ENCODE assay signal across 8 mouse cellular contexts in the genomic region with DNA sequence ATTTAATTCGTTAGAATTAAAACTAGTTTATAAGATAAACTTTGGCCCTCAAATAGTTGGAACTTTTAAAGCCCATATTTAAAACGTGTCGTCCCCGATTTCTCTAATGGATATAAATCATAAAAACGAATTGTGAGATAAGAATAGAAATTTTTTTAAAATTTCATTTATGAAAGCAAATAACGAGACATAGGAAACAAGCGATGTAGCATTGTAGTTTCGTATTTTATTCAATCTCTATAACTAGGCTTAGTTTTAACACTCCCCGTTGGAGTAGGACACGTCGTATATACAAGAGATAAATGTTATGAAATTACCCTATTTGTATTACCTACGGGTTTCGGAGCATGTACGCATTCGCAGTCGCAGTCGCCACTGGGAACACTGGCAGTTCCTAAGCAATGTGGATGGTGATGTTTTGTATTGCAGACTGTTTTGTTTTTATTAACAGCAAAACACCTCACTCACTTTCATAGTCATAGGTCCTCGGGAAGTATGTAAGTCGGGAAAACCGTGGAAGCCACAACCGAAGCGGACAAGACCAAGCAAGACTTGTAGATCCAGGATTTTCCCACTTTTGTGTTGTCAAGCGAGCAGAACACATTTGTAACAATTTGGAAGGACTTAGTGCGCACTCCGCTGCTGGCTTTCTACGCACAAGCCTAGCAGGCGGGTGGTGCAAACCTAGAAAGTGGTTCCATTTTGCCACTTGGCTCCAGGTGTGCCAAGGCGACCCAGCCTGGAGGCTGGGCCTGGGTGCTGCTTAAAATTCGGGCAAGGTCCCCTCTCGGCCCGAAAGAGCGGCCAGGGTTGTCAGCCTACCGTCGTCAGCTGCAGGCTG. TPM values are rescaled to one million over a fixed set of nuclear protein-coding genes. Genes with fewer than 3 reads are reported as not detected.
A peak's percentile ranks its signal among the peaks of the same experiment; 100 is the strongest.
DNase-seq lines count a peak whose midpoint lies in the region; ATAC-seq and TF ChIP-seq lines count a peak whose summit lies in the region.

No protein-coding gene starts in this region.

- no peak overlapping the region for H3K9ac ChIP-seq in embryonic facial prominence, embryonic 14.5 days (ENCODE audit: low read depth, low read length)
- H3K9ac ChIP-seq in intestine, embryonic 16.5 days (ENCODE audit: low read depth, low read length) = no peak overlapping the region
- no peak overlapping the region for H3K9ac ChIP-seq in neural tube, embryonic 14.5 days (replicated peaks; ENCODE audit: low read depth, low read length)

- TF ChIP-seq POLR2A in lung, adult 2 months (IDR thresholded peaks at IDR 0.05; ENCODE audit: borderline replicate concordance, extremely low read depth, low read depth, low read length) = no peak

- 8% methylated on average over 34 of the region's 34 CpGs for WGBS in lung, adult 2 months
- 5% methylated on average over 34 of the region's 34 CpGs for WGBS in embryonic facial prominence, embryonic 14.5 days
- 4% methylated on average over 34 of the region's 34 CpGs for WGBS in intestine, embryonic 16.5 days
- WGBS in neural tube, embryonic 14.5 days = 3% methylated on average over 34 of the region's 34 CpGs

- H3K36me3 ChIP-seq in embryonic facial prominence, embryonic 14.5 days (ENCODE audit: control insufficient read depth, insufficient read depth, low read length) = no peaks in the 10 kb centered on the region
- H3K36me3 ChIP-seq in intestine, embryonic 16.5 days (ENCODE audit: control insufficient read depth, insufficient read depth, low read length) = no peaks in the 10 kb centered on the region
- H3K36me3 ChIP-seq in neural tube, embryonic 14.5 days (ENCODE audit: control insufficient read depth, insufficient read depth, low read length) = no peaks in the 10 kb centered on the region

- H3K27ac ChIP-seq in embryonic facial prominence, embryonic 14.5 days (replicated peaks; ENCODE audit: low read depth, low read length) = no peak overlapping the region
- no peak overlapping the region for H3K27ac ChIP-seq in intestine, embryonic 16.5 days (ENCODE audit: low read length)
- no peak overlapping the region for H3K27ac ChIP-seq in neural tube, embryonic 14.5 days (ENCODE audit: low read depth, low read length)

- peak overlapping the region; percentile 65; the same call in 1 of the 2 replicates for H3K4me2 ChIP-seq in embryonic facial prominence, embryonic 14.5 days (ENCODE audit: low read depth, low read length)
- peak overlapping the region; percentile 51; the same call in 1 of the 2 replicates for H3K4me2 ChIP-seq in intestine, embryonic 16.5 days (ENCODE audit: low read depth, low read length)
- peak overlapping the region; percentile 65 for H3K4me2 ChIP-seq in neural tube, embryonic 14.5 days (ENCODE audit: low read depth, low read length)

- no peaks in the 10 kb centered on the region for H3K4me1 ChIP-seq in lung, adult 2 months (ENCODE audit: control insufficient read depth, insufficient read depth, low read length)
- peaks cover 6% of the 10 kb centered on the region; the same call in 1 of the 2 replicates for H3K4me1 ChIP-seq in embryonic facial prominence, embryonic 14.5 days (ENCODE audit: control insufficient read depth, insufficient read depth, low read length)
- H3K4me1 ChIP-seq in intestine, embryonic 16.5 days (ENCODE audit: control insufficient read depth, insufficient read depth, low read length) = peaks cover 20% of the 10 kb centered on the region
- H3K4me1 ChIP-seq in neural tube, embryonic 14.5 days (ENCODE audit: control insufficient read depth, insufficient read depth, low read length) = peaks cover 15% of the 10 kb centered on the region

- peaks cover 88% of the 10 kb centered on the region for H3K27me3 ChIP-seq in embryonic facial prominence, embryonic 14.5 days (replicated peaks; ENCODE audit: control insufficient read depth, insufficient read depth, low read length)
- H3K27me3 ChIP-seq in intestine, embryonic 16.5 days (replicated peaks; ENCODE audit: control insufficient read depth, insufficient read depth, low read length) = peaks cover 63% of the 10 kb centered on the region
- H3K27me3 ChIP-seq in neural tube, embryonic 14.5 days (ENCODE audit: control insufficient read depth, insufficient read depth, low read length) = peaks cover 44% of the 10 kb centered on the region

- no peak for ATAC-seq in embryonic facial prominence, embryonic 14.5 days (ENCODE audit: low read depth)
- ATAC-seq in intestine, embryonic 16.5 days = no peak
- no peak for ATAC-seq in neural tube, embryonic 14.5 days (ENCODE audit: low read depth)
- no peak for ATAC-seq in megakaryocyte-erythroid progenitor cell, adult 5-6 weeks (replicated peaks; ENCODE audit: low FRiP score, low TSS enrichment, poor library complexity, severe bottlenecking)

- TF ChIP-seq CTCF in lung, adult 2 months (IDR thresholded peaks at IDR 0.05; ENCODE audit: insufficient read depth, low read length) = no peak

- H3K4me3 ChIP-seq in lung, adult 2 months (replicated peaks; ENCODE audit: extremely low read depth, low read depth, low read length) = no peak overlapping the region
- H3K4me3 ChIP-seq in embryonic facial prominence, embryonic 14.5 days (ENCODE audit: low read depth, low read length) = peak overlapping the region; percentile 41
- H3K4me3 ChIP-seq in intestine, embryonic 16.5 days (ENCODE audit: low read length) = peak overlapping the region; percentile 38; the same call in 1 of the 2 replicates
- peak overlapping the region; percentile 30 for H3K4me3 ChIP-seq in neural tube, embryonic 14.5 days (ENCODE audit: low read depth, low read length)

- H3K9me3 ChIP-seq in embryonic facial prominence, embryonic 14.5 days (ENCODE audit: control insufficient read depth, low read length) = no peaks in the 10 kb centered on the region
- no peaks in the 10 kb centered on the region for H3K9me3 ChIP-seq in intestine, embryonic 16.5 days (ENCODE audit: control insufficient read depth, low read length)
- no peaks in the 10 kb centered on the region for H3K9me3 ChIP-seq in neural tube, embryonic 14.5 days (ENCODE audit: control insufficient read depth, low read length)

- peak; percentile 11 for DNase-seq in lung, adult 2 months
- no peak for DNase-seq in lung, postnatal 36 days
- no peak for DNase-seq in embryonic facial prominence, embryonic 14.5 days (ENCODE audit: low spot score)
- DNase-seq in gastrocnemius, postnatal 25 days = no peak
- no peak for DNase-seq in MN1 (ENCODE audit: low spot score)

RNA-seq across cellular contexts. Expression of a gene that starts 2.0 kb away (rescaled TPM):
- polyA plus RNA-seq in lung, adult 2 months (2012; rRNA removed) = 0.06 and 0.28 TPM in 2 replicates
- not detected in 2 replicates for polyA plus RNA-seq in embryonic facial prominence, embryonic 14.5 days (2014; fragmentation: Nextera tagmentation; extraction: Ambion mirVana)
- not detected in 2 replicates for polyA plus RNA-seq in intestine, embryonic 16.5 days (2015; fragmentation: Nextera tagmentation; extraction: Ambion mirVana)
- not detected in 2 replicates for polyA plus RNA-seq in neural tube, embryonic 14.5 days (2014; fragmentation: Nextera tagmentation; extraction: Ambion mirVana)
- total RNA-seq in megakaryocyte-erythroid progenitor cell, adult 5-6 weeks (2014; fragmentation: Nextera tagmentation) = not detected in 2 replicates
- not detected in 2 replicates for total RNA-seq in megakaryocyte-erythroid progenitor cell, adult 5-6 weeks (2017)
- not detected for total RNA-seq in gastrocnemius, postnatal 25 days (2021)

RNA-seq across cellular contexts. Expression of a gene that starts 23.5 kb away (rescaled TPM):
- 2.6 and 9.2 TPM in 2 replicates for polyA plus RNA-seq in lung, adult 2 months (2012; rRNA removed)
- polyA plus RNA-seq in embryonic facial prominence, embryonic 14.5 days (2014; fragmentation: Nextera tagmentation; extraction: Ambion mirVana) = 229 and 272 TPM in 2 replicates
- 316 and 355 TPM in 2 replicates for polyA plus RNA-seq in intestine, embryonic 16.5 days (2015; fragmentation: Nextera tagmentation; extraction: Ambion mirVana)
- polyA plus RNA-seq in neural tube, embryonic 14.5 days (2014; fragmentation: Nextera tagmentation; extraction: Ambion mirVana) = 286 and 321 TPM in 2 replicates
- 165 and 186 TPM in 2 replicates for total RNA-seq in megakaryocyte-erythroid progenitor cell, adult 5-6 weeks (2014; fragmentation: Nextera tagmentation)
- total RNA-seq in megakaryocyte-erythroid progenitor cell, adult 5-6 weeks (2017) = 47.6 and 162 TPM in 2 replicates
- total RNA-seq in gastrocnemius, postnatal 25 days (2021) = 100 to 1,000 TPM; 601 to 620 TPM

RNA-seq across cellular contexts. Expression of a gene that starts 37.3 kb away (rescaled TPM):
- 18.5 and 21.8 TPM in 2 replicates for polyA plus RNA-seq in lung, adult 2 months (2012; rRNA removed)
- polyA plus RNA-seq in embryonic facial prominence, embryonic 14.5 days (2014; fragmentation: Nextera tagmentation; extraction: Ambion mirVana) = 6.8 and 7.3 TPM in 2 replicates
- polyA plus RNA-seq in intestine, embryonic 16.5 days (2015; fragmentation: Nextera tagmentation; extraction: Ambion mirVana) = 3.0 and 4.8 TPM in 2 replicates
- polyA plus RNA-seq in neural tube, embryonic 14.5 days (2014; fragmentation: Nextera tagmentation; extraction: Ambion mirVana) = 2.0 and 3.4 TPM in 2 replicates
- not detected in 2 replicates for total RNA-seq in megakaryocyte-erythroid progenitor cell, adult 5-6 weeks (2014; fragmentation: Nextera tagmentation)
- total RNA-seq in megakaryocyte-erythroid progenitor cell, adult 5-6 weeks (2017) = not detected in 2 replicates
- total RNA-seq in gastrocnemius, postnatal 25 days (2021) = 10 to 100 TPM; 11.6 to 13.4 TPM

Comparison
In these comparisons a context has a peak if more than half of its experiments do, and no peak if none do; other contexts are left out.
1. RNA of a gene that starts 23.5 kb away (polyA plus RNA-seq): 316 to 355 TPM in intestine, embryonic 16.5 days, 286 to 321 TPM in neural tube, embryonic 14.5 days and 229 to 272 TPM in embryonic facial prominence, embryonic 14.5 days; 2.6 to 9.2 TPM in lung, adult 2 months; every median in the first group is over 10 times any median in the second.
2. Peak in every context shown above with its lines, with median percentiles within 50 percentile points of each other: H3K4me2 ChIP-seq.